Mouse (Mus musculus) MEL (cell line): Measurements from ENCODE around the gene Pon3. TPM values are rescaled to one million over a fixed set of nuclear protein-coding genes. Genes with fewer than 3 reads are reported as not detected.

Experiments used
- DNase-seq: peaks from one replicate; pipeline ENCODE4 v3.0.0; 2011; ENCODE audit warnings: low read depth, low spot score
- H3K27ac ChIP-seq: 2 replicates; pipeline ENCODE4 v1.5.1; 2012; ENCODE audit warnings: low read depth, mild to moderate bottlenecking, control low read depth, low read length, moderate library complexity; ENCODE audit not compliant: control insufficient read depth
- H3K27me3 ChIP-seq, 2 experiments: fragments of 150-350 bp in 1 of 2; sonication (generic) in 1 of 2; 2 replicates each; pipeline ENCODE4 v1.6.1; 2012; ENCODE audit warnings: low read length in 2 of 2, mild to moderate bottlenecking in 2 of 2, improper control_type of control experiment in 1 of 2, moderate library complexity in 1 of 2; ENCODE audit not compliant: insufficient read depth in 2 of 2, control insufficient read depth in 1 of 2
- H3K36me3 ChIP-seq, 2 experiments: 2 replicates each; pipeline ENCODE4 v1.6.1; 2012 to 2014; ENCODE audit warnings: low read length in 2 of 2, improper control_type of control experiment in 1 of 2, inconsistent platforms in 1 of 2, mild to moderate bottlenecking in 1 of 2; ENCODE audit not compliant: insufficient read depth in 2 of 2, control insufficient read depth in 1 of 2
- H3K4me1 ChIP-seq, 2 experiments: fragments of 150-350 bp in 1 of 2; sonication (generic) in 1 of 2; 2 replicates each; pipeline ENCODE4 v1.6.1; 2012; ENCODE audit warnings: low read length in 2 of 2, improper control_type of control experiment in 1 of 2, mild to moderate bottlenecking in 1 of 2; ENCODE audit not compliant: insufficient read depth in 2 of 2, control insufficient read depth in 1 of 2
- H3K4me3 ChIP-seq, 2 experiments: fragments of 150-350 bp in 1 of 2; sonication (generic) in 1 of 2; 2 replicates each; pipeline ENCODE4 v1.5.1; 2012; ENCODE audit warnings: low read depth in 2 of 2, low read length in 2 of 2, mild to moderate bottlenecking in 2 of 2, moderate library complexity in 2 of 2, control low read depth in 1 of 2, improper control_type of control experiment in 1 of 2; ENCODE audit not compliant: control insufficient read depth in 1 of 2, insufficient read depth in 1 of 2
- H3K79me2 ChIP-seq: 2 replicates; pipeline ENCODE4 v1.6.1; 2012; ENCODE audit warnings: mild to moderate bottlenecking, low read length, moderate library complexity; ENCODE audit not compliant: control insufficient read depth, poor library complexity, insufficient read depth
- H3K9ac ChIP-seq: 2 replicates; pipeline ENCODE4 v1.6.1; 2012; ENCODE audit warnings: low read depth, mild to moderate bottlenecking, control low read depth, low read length, moderate library complexity; ENCODE audit not compliant: control insufficient read depth, poor library complexity, severe bottlenecking
- H3K9me3 ChIP-seq: fragments of 150-350 bp; sonication (generic); replicated peaks from 2 replicates; pipeline ENCODE4 v1.6.1; 2012; ENCODE audit warnings: mild to moderate bottlenecking, low read length, improper control_type of control experiment, moderate library complexity; ENCODE audit not compliant: insufficient read depth
- BHLHE40 ChIP-seq: IDR thresholded peaks from 2 replicates; pipeline ENCODE4 v1.6.1; 2012; ENCODE audit warnings: low read depth, mild to moderate bottlenecking, inconsistent platforms, low read length, improper control_type of control experiment, borderline replicate concordance
- CHD1 ChIP-seq: IDR thresholded peaks from 2 replicates; pipeline ENCODE4 v1.6.1; 2012; ENCODE audit warnings: low read depth, mild to moderate bottlenecking, inconsistent platforms, low read length, improper control_type of control experiment
- CHD2 ChIP-seq: IDR thresholded peaks from 2 replicates; pipeline ENCODE4 v1.6.1; 2011; ENCODE audit warnings: low read length, improper control_type of control experiment
- CTCF ChIP-seq, 3 experiments: IDR thresholded peaks in 2 of 3; conservative IDR thresholded peaks in 1 of 3; 2 replicates each; pipeline ENCODE4 v1.5.1; 2011 to 2012; ENCODE audit warnings: low read length in 3 of 3, low read depth in 2 of 3, mild to moderate bottlenecking in 2 of 3, improper control_type of control experiment in 1 of 3, inconsistent platforms in 1 of 3, mixed read lengths in 1 of 3, moderate library complexity in 1 of 3; ENCODE audit not compliant: control insufficient read depth in 1 of 3, insufficient read depth in 1 of 3, poor library complexity in 1 of 3, severe bottlenecking in 1 of 3
- ELF1 ChIP-seq: IDR thresholded peaks from 2 replicates; pipeline ENCODE4 v1.6.1; 2014; ENCODE audit warnings: low read depth, mild to moderate bottlenecking, inconsistent platforms, low read length, improper control_type of control experiment, moderate library complexity
- EP300 ChIP-seq, 2 experiments: IDR thresholded peaks; 2 replicates each; pipeline ENCODE4 v1.6.1; 2011; ENCODE audit warnings: improper control_type of control experiment in 2 of 2, low read length in 2 of 2, low read depth in 1 of 2, mild to moderate bottlenecking in 1 of 2
- ETS1 ChIP-seq: IDR thresholded peaks from 2 replicates; pipeline ENCODE4 v1.6.1; 2012; ENCODE audit warnings: low read depth, mild to moderate bottlenecking, inconsistent platforms, low read length, improper control_type of control experiment, moderate library complexity
- GABPA ChIP-seq: IDR thresholded peaks from 2 replicates; pipeline ENCODE4 v1.6.1; 2012; ENCODE audit warnings: low read depth, mild to moderate bottlenecking, inconsistent platforms, low read length, improper control_type of control experiment, moderate library complexity
- GATA1 ChIP-seq: IDR thresholded peaks from 2 replicates; pipeline ENCODE4 v1.6.1; 2011; ENCODE audit warnings: low read depth, low read length, improper control_type of control experiment
- JUND ChIP-seq: IDR thresholded peaks from 2 replicates; pipeline ENCODE4 v1.6.1; 2011; ENCODE audit warnings: low read depth, mild to moderate bottlenecking, improper control_type of control experiment, low read length
- KAT2A ChIP-seq: conservative IDR thresholded peaks from 2 replicates; pipeline ENCODE4 v1.6.1; 2012; ENCODE audit warnings: low read depth, low read length, improper control_type of control experiment, inconsistent platforms
- MAFK ChIP-seq: IDR thresholded peaks from 2 replicates; pipeline ENCODE4 v1.6.1; 2011; ENCODE audit warnings: low read depth, mild to moderate bottlenecking, low read length, improper control_type of control experiment, borderline replicate concordance
- MAZ ChIP-seq: IDR thresholded peaks from 2 replicates; pipeline ENCODE4 v1.6.1; 2012; ENCODE audit warnings: low read depth, mild to moderate bottlenecking, inconsistent platforms, low read length, improper control_type of control experiment
- MEF2A ChIP-seq: IDR thresholded peaks from 2 replicates; pipeline ENCODE4 v1.6.1; 2014; ENCODE audit warnings: low read depth, mild to moderate bottlenecking, inconsistent platforms, low read length, improper control_type of control experiment; ENCODE audit not compliant: poor library complexity, insufficient replicate concordance, severe bottlenecking; ENCODE audit errors: extremely low read depth
- MXI1 ChIP-seq: IDR thresholded peaks from 2 replicates; pipeline ENCODE4 v1.6.1; 2011; ENCODE audit warnings: mild to moderate bottlenecking, low read depth, low read length, improper control_type of control experiment
- MYB ChIP-seq: IDR thresholded peaks from 2 replicates; pipeline ENCODE4 v1.6.1; 2011; ENCODE audit warnings: mild to moderate bottlenecking, low read depth, low read length, improper control_type of control experiment
- MYC ChIP-seq: IDR thresholded peaks from 2 replicates; pipeline ENCODE4 v1.6.1; 2011; ENCODE audit warnings: low read depth, mild to moderate bottlenecking, low read length, improper control_type of control experiment, moderate library complexity
- NELFE ChIP-seq: IDR thresholded peaks from 2 replicates; pipeline ENCODE4 v1.6.1; 2011; ENCODE audit warnings: low read depth, low read length, improper control_type of control experiment
- NRF1 ChIP-seq: IDR thresholded peaks from 2 replicates; pipeline ENCODE4 v1.6.1; 2014; ENCODE audit warnings: low read depth, mild to moderate bottlenecking, inconsistent platforms, low read length, improper control_type of control experiment, moderate library complexity; ENCODE audit not compliant: poor library complexity, insufficient read depth, severe bottlenecking
- POLR2A ChIP-seq, 2 experiments: IDR thresholded peaks; 2 replicates each; pipeline ENCODE4 v1.6.1; 2011 to 2012; ENCODE audit warnings: low read length in 2 of 2, mild to moderate bottlenecking in 2 of 2, control low read depth in 1 of 2, improper control_type of control experiment in 1 of 2, low read depth in 1 of 2, moderate library complexity in 1 of 2; ENCODE audit not compliant: control insufficient read depth in 1 of 2, insufficient read depth in 1 of 2, poor library complexity in 1 of 2
- POLR2AphosphoS2 ChIP-seq: IDR thresholded peaks from 2 replicates; pipeline ENCODE4 v1.6.1; 2011; ENCODE audit warnings: low read length, improper control_type of control experiment
- RAD21 ChIP-seq: IDR thresholded peaks from 2 replicates; pipeline ENCODE4 v1.6.1; 2011; ENCODE audit warnings: mild to moderate bottlenecking, low read depth, low read length, improper control_type of control experiment
- RCOR1 ChIP-seq: IDR thresholded peaks from 2 replicates; pipeline ENCODE4 v1.6.1; 2012; ENCODE audit warnings: low read depth, mild to moderate bottlenecking, inconsistent platforms, low read length, improper control_type of control experiment
- SIN3A ChIP-seq: IDR thresholded peaks from 2 replicates; pipeline ENCODE4 v1.6.1; 2012; ENCODE audit warnings: low read length, improper control_type of control experiment, inconsistent platforms
- SMC3 ChIP-seq: IDR thresholded peaks from 2 replicates; pipeline ENCODE4 v1.6.1; 2011; ENCODE audit warnings: low read depth, low read length, improper control_type of control experiment
- TAL1 ChIP-seq: IDR thresholded peaks from 2 replicates; pipeline ENCODE4 v1.6.1; 2012; ENCODE audit warnings: mild to moderate bottlenecking, inconsistent platforms, low read length, moderate library complexity, mixed read lengths
- TBP ChIP-seq: IDR thresholded peaks from 2 replicates; pipeline ENCODE4 v1.8.0; 2011; ENCODE audit warnings: low read depth, low read length, improper control_type of control experiment
- TCF12 ChIP-seq: IDR thresholded peaks from 2 replicates; pipeline ENCODE4 v1.6.1; 2014; ENCODE audit warnings: low read depth, mild to moderate bottlenecking, inconsistent platforms, low read length, improper control_type of control experiment, moderate library complexity
- UBTF ChIP-seq: IDR thresholded peaks from 2 replicates; pipeline ENCODE4 v1.6.1; 2012; ENCODE audit warnings: low read depth, mild to moderate bottlenecking, inconsistent platforms, low read length, improper control_type of control experiment, moderate library complexity, borderline replicate concordance; ENCODE audit not compliant: insufficient read depth
- USF1 ChIP-seq: IDR thresholded peaks from 2 replicates; pipeline ENCODE4 v1.6.1; 2014; ENCODE audit warnings: low read depth, mild to moderate bottlenecking, inconsistent platforms, low read length, improper control_type of control experiment, moderate library complexity
- USF2 ChIP-seq, 2 experiments: IDR thresholded peaks; 2 replicates each; pipeline ENCODE4 v1.6.1; 2011 to 2012; ENCODE audit warnings: improper control_type of control experiment in 2 of 2, low read length in 2 of 2, borderline replicate concordance in 1 of 2, inconsistent platforms in 1 of 2, low read depth in 1 of 2, mild to moderate bottlenecking in 1 of 2; ENCODE audit not compliant: insufficient read depth in 1 of 2
- ZC3H11A ChIP-seq: IDR thresholded peaks from 2 replicates; pipeline ENCODE4 v1.6.1; 2012; ENCODE audit warnings: low read depth, mild to moderate bottlenecking, inconsistent platforms, low read length, improper control_type of control experiment
- ZKSCAN1 ChIP-seq: IDR thresholded peaks from 2 replicates; pipeline ENCODE4 v1.6.1; 2012; ENCODE audit warnings: low read depth, mild to moderate bottlenecking, inconsistent platforms, low read length, improper control_type of control experiment, moderate library complexity
- ZMIZ1 ChIP-seq: IDR thresholded peaks from 2 replicates; pipeline ENCODE4 v1.6.1; 2012; ENCODE audit warnings: low read depth, mild to moderate bottlenecking, inconsistent platforms, low read length, improper control_type of control experiment, moderate library complexity
- ZNF384 ChIP-seq: IDR thresholded peaks from 2 replicates; pipeline ENCODE4 v1.6.1; 2012; ENCODE audit warnings: low read depth, mild to moderate bottlenecking, inconsistent platforms, low read length, improper control_type of control experiment
- polyA plus RNA-seq, 2 experiments: library from polyadenylated mRNA; stranded (reverse) in 1 of 2; unstranded in 1 of 2; fragments of >175 nt in 1 of 2; fragments of >200 nt in 1 of 2; gene quantifications; 2 replicates each; pipeline versions ENCODE4 v1.2.1 to v1.2.4; 2012; ENCODE audit warnings: low replicate concordance in 2 of 2, low read depth in 1 of 2; ENCODE audit not compliant: insufficient read length in 2 of 2, insufficient read depth in 1 of 2, missing spikeins in 1 of 2
- total RNA-seq: library from RNA; depleted of rRNA; stranded (reverse); fragments of 300-350 nt; gene quantifications from 2 replicates; pipeline ENCODE4 v1.2.3, GENCODE M21; 2012

Pon3 gene
- total and polyA plus RNA-seq, 3 experiments: 2.9 to 5.9 TPM; not detected in 1

DNA sequence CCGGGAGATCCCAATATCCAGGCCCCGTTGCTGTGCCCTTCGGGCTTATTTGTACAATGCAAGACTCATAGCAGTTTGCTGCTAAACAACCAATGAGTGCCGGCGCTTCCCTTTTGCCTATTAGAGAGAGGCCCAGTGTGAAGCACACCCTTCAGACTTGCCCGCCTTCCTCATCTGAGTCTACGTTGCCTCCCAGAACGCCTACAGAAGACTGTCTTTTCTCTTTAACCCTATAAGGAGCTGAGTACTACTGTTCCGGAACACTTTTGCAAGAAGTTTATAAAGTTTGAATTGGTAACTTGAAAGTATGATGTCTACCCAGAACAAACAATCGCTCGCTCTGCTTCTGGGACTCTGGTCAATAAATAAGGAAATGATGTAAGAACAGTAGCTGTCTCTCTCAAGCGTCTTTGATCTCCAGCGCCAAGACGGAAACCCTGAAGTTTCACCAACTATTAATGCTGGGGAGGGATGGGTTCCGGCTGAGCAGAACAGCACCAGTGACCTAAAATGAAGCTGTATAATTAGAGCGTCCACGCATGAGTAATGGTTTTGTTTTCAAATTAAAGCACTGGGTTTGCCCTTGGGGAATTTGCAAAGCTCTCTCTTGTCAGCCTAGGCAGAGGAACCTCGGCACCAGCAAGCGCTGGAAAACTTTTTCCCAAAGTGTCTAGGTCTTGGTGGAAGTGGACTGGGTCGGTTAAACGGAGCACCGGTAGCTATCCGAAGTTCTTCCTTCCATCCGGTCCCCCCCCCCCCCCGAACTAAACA is 41.4 kb upstream of the Pon3 start:
- Histone ChIP-seq H3K4me1 (peaks cover 4 to 23% of the 10 kb centered on the region in 2 experiments), H3K36me3 (peaks cover 0 to 25% of the 10 kb centered on the region in 2 experiments; a peak in 3 of 4 replicates), H3K9me3 (no peaks in the 10 kb centered on the region), H3K9ac (peak overlapping the region; percentile 99), H3K27ac (peak overlapping the region; percentile 100), H3K4me3 (peak overlapping the region; percentile 88 to 95), H3K27me3 (no peaks in the 10 kb centered on the region), H3K79me2 (peaks cover 30% of the 10 kb centered on the region)
- DNase-seq: peak; percentile 95
- no peak for TF ChIP-seq ZNF384
- TF ChIP-seq GATA1: no peak
- 0 out of 2 replicates have a peak, but pooled peaks have one; percentile 22 for TF ChIP-seq KAT2A
- peak; percentile 72; the same call in 1 of the 2 replicates for TF ChIP-seq TBP
- no peak; the same call in 1 of the 2 replicates for TF ChIP-seq MYC
- peak; percentile 23 for TF ChIP-seq NELFE
- TF ChIP-seq POLR2AphosphoS2: peak; percentile 64
- TF ChIP-seq POLR2A (IDR thresholded peaks at IDR 0.05; ENCODE audit: control insufficient read depth in 1 of 2, insufficient read depth in 1 of 2, low read depth in 1 of 2, low read length in 2 of 2, poor library complexity in 1 of 2): peak in 1 of 2 experiments; percentile 73; a peak in 2 of 4 replicates
- TF ChIP-seq SIN3A: peak; percentile 79
- no peak; the same call in 1 of the 2 replicates for TF ChIP-seq ZMIZ1
- TF ChIP-seq UBTF: no peak
- no peak for TF ChIP-seq CTCF (IDR thresholded peaks at IDR 0.05 in 2 of 3, conservative IDR thresholded peaks at IDR 0.05 in 1 of 3; ENCODE audit: control insufficient read depth in 1 of 3, insufficient read depth in 1 of 3, low read depth in 2 of 3, low read length in 3 of 3, poor library complexity in 1 of 3, severe bottlenecking in 1 of 3)
- TF ChIP-seq ZC3H11A: no peak
- no peak for TF ChIP-seq GABPA
- TF ChIP-seq TAL1: no peak
- TF ChIP-seq SMC3: no peak
- peak; percentile 56 for TF ChIP-seq MXI1
- no peak; the same call in 1 of the 2 replicates for TF ChIP-seq NRF1
- TF ChIP-seq USF1: no peak
- TF ChIP-seq ELF1: peak; percentile 50; the same call in 1 of the 2 replicates
- no peak for TF ChIP-seq ETS1
- 0 out of 4 replicates have a peak, but pooled peaks of 1 of the 2 experiments have one; percentile 30 for TF ChIP-seq EP300 (IDR thresholded peaks at IDR 0.05; ENCODE audit: low read depth in 1 of 2, low read length in 2 of 2)
- no peak for TF ChIP-seq CHD2
- TF ChIP-seq JUND: no peak
- no peak for TF ChIP-seq RCOR1
- TF ChIP-seq TCF12: no peak; the same call in 1 of the 2 replicates
- TF ChIP-seq MEF2A: no peak
- no peak for TF ChIP-seq ZKSCAN1
- no peak for TF ChIP-seq RAD21
- TF ChIP-seq CHD1: no peak; the same call in 1 of the 2 replicates
- TF ChIP-seq MAZ: no peak
- TF ChIP-seq BHLHE40: no peak
- no peak for TF ChIP-seq MAFK
- TF ChIP-seq USF2 (IDR thresholded peaks at IDR 0.05; ENCODE audit: borderline replicate concordance in 1 of 2, insufficient read depth in 1 of 2, low read depth in 1 of 2, low read length in 2 of 2): no peak
- no peak for TF ChIP-seq MYB
